Mouse (Mus musculus) hindbrain, embryonic 16.5 days (tissue): ENCODE results near the gene Cux2. TPM values are rescaled to one million over a fixed set of nuclear protein-coding genes. Genes with fewer than 3 reads are reported as not detected.
A peak's percentile ranks its signal among the peaks of the same experiment; 100 is the strongest.

Experiments used
- ATAC-seq: fragments of 200-750 bp; cut with Nextera tagmentation; 2 replicates; pipeline ENCODE4 v1.8.0; 2017; ENCODE audit warnings: moderate TSS enrichment, moderate library complexity
- H3K27ac ChIP-seq: fragments of 300-500 bp; sonication (generic); 2 replicates; pipeline ENCODE4 v1.5.1; 2014; ENCODE audit warnings: low read depth, mild to moderate bottlenecking, control low read depth, low read length, moderate library complexity
- H3K27me3 ChIP-seq: fragments of 300-500 bp; sonication (generic); replicated peaks from 2 replicates; pipeline ENCODE4 v1.6.1; 2014; ENCODE audit warnings: low read length; ENCODE audit not compliant: control insufficient read depth, insufficient read depth
- H3K36me3 ChIP-seq: fragments of 300-500 bp; sonication (generic); 2 replicates; pipeline ENCODE4 v1.6.1; 2014; ENCODE audit warnings: mild to moderate bottlenecking, low read length, moderate library complexity, mixed read lengths; ENCODE audit not compliant: control insufficient read depth, insufficient read depth
- H3K4me1 ChIP-seq: fragments of 300-500 bp; sonication (generic); 2 replicates; pipeline ENCODE4 v1.6.1; 2014; ENCODE audit warnings: low read depth, low read length; ENCODE audit not compliant: control insufficient read depth, insufficient read depth
- H3K4me2 ChIP-seq: fragments of 300-500 bp; sonication (generic); 2 replicates; pipeline ENCODE4 v1.6.1; 2014; ENCODE audit warnings: mild to moderate bottlenecking, low read length, control low read depth, moderate library complexity
- H3K4me3 ChIP-seq: fragments of 300-500 bp; sonication (generic); 2 replicates; pipeline ENCODE4 v1.5.1; 2014; ENCODE audit warnings: mild to moderate bottlenecking, low read length, control low read depth, moderate library complexity
- H3K9ac ChIP-seq: fragments of 300-500 bp; sonication (generic); 2 replicates; pipeline ENCODE4 v1.6.1; 2014; ENCODE audit warnings: low read depth, mild to moderate bottlenecking, control low read depth, low read length, moderate library complexity
- H3K9me3 ChIP-seq: fragments of 300-500 bp; sonication (generic); 2 replicates; pipeline ENCODE4 v1.6.1; 2014; ENCODE audit warnings: mild to moderate bottlenecking, low read length, moderate library complexity; ENCODE audit not compliant: control insufficient read depth
- WGBS: fragments of 180-500 bp; shearing (Covaris S2); extraction: QIAGEN DNeasy Blood & Tissue Kit; methylation state at CpG from one replicate; pipeline ENCODE4 v1.1.7; 2014; 5-methylcytosine and 5-hydroxymethylcytosine counted together
- polyA plus RNA-seq: library from polyadenylated mRNA; unstranded; fragments of >200 nt; fragmentation: Nextera tagmentation; extraction: Ambion mirVana; gene quantifications from 2 replicates; pipeline ENCODE4 v1.2.1, GENCODE M21; 2015

The Cux2 gene
- polyA plus RNA-seq, 1 experiment from 2014 or later = 16.7 TPM

GRCm38 (mm10) chr5:121919216-121919615 lies 130.7 kb downstream of the Cux2 start:
- 50% methylated on average over 7 of the region's 7 CpGs for WGBS
- H3K9ac ChIP-seq = no peak overlapping the region
- H3K9me3 ChIP-seq = no peaks in the 10 kb centered on the region
- H3K4me2 ChIP-seq = no peak overlapping the region
- H3K4me1 ChIP-seq = no peaks in the 10 kb centered on the region
- H3K4me3 ChIP-seq = no peak overlapping the region
- H3K27me3 ChIP-seq = no peaks in the 10 kb centered on the region
- H3K27ac ChIP-seq = no peak overlapping the region
- H3K36me3 ChIP-seq = no peaks in the 10 kb centered on the region
- ATAC-seq = no peak

- Histone ChIP-seq H3K4me3 (no peak overlapping the region), H3K27ac (no peak overlapping the region), H3K4me2 (no peak overlapping the region), H3K4me1 (peaks cover 4% of the 10 kb centered on the region; the same call in 1 of the 2 replicates), H3K9me3 (no peaks in the 10 kb centered on the region), H3K9ac (no peak overlapping the region), H3K36me3 (no peaks in the 10 kb centered on the region), H3K27me3 (0 out of 2 replicates have a peak, but pooled peaks cover 1% of the 10 kb centered on the region)
- 85% methylated on average over 4 of the region's 4 CpGs for WGBS
- no peak for ATAC-seq
Measured at GRCm38 (mm10) chr5:121916813-121917212, 133.1 kb downstream of the Cux2 start.

- H3K4me1 ChIP-seq = peaks cover 4% of the 10 kb centered on the region; the same call in 1 of the 2 replicates
- WGBS = 29% methylated on average over 23 of the region's 23 CpGs
- H3K9me3 ChIP-seq = no peaks in the 10 kb centered on the region
- H3K27me3 ChIP-seq = 0 out of 2 replicates have a peak, but pooled peaks cover 2% of the 10 kb centered on the region
- no peak overlapping the region for H3K4me3 ChIP-seq
- H3K9ac ChIP-seq = no peak overlapping the region; the same call in 1 of the 2 replicates
- peak; percentile 36; the same call in 1 of the 2 replicates for ATAC-seq
- H3K36me3 ChIP-seq = no peaks in the 10 kb centered on the region
- H3K4me2 ChIP-seq = no peak overlapping the region
- H3K27ac ChIP-seq = no peak overlapping the region
Measured at GRCm38 (mm10) chr5:121913999-121914398, 135.9 kb downstream of the Cux2 start.

- ATAC-seq = peak; percentile 28; the same call in 1 of the 2 replicates
- Histone ChIP-seq H3K4me3 (no peak overlapping the region), H3K9me3 (no peaks in the 10 kb centered on the region), H3K27ac (peak overlapping the region; percentile 34; the same call in 1 of the 2 replicates), H3K9ac (no peak overlapping the region), H3K4me1 (peaks cover 4% of the 10 kb centered on the region; the same call in 1 of the 2 replicates), H3K27me3 (0 out of 2 replicates have a peak, but pooled peaks cover 2% of the 10 kb centered on the region), H3K36me3 (no peaks in the 10 kb centered on the region), H3K4me2 (no peak overlapping the region)
- 54% methylated on average over 21 of the region's 21 CpGs for WGBS
Measured at GRCm38 (mm10) chr5:121909226-121909985, 140.5 kb downstream of the Cux2 start.

GRCm38 (mm10) chr5:121905671-121906070 lies 144.2 kb downstream of the Cux2 start:
- Histone ChIP-seq H3K9me3 (no peaks in the 10 kb centered on the region), H3K4me3 (no peak overlapping the region), H3K27me3 (no peaks in the 10 kb centered on the region), H3K4me2 (no peak overlapping the region), H3K4me1 (peaks cover 5% of the 10 kb centered on the region; the same call in 1 of the 2 replicates), H3K36me3 (no peaks in the 10 kb centered on the region), H3K9ac (no peak overlapping the region), H3K27ac (no peak overlapping the region)
- no peak for ATAC-seq
- WGBS = 83% methylated on average over 17 of the region's 17 CpGs

GRCm38 (mm10) chr5:121904799-121905198 lies 145.1 kb downstream of the Cux2 start:
- H3K27ac ChIP-seq = no peak overlapping the region
- no peaks in the 10 kb centered on the region for H3K36me3 ChIP-seq
- no peaks in the 10 kb centered on the region for H3K27me3 ChIP-seq
- H3K9ac ChIP-seq = no peak overlapping the region
- no peaks in the 10 kb centered on the region for H3K9me3 ChIP-seq
- no peak overlapping the region for H3K4me3 ChIP-seq
- WGBS = 75% methylated on average over 14 of the region's 14 CpGs
- ATAC-seq = no peak
- H3K4me1 ChIP-seq = peaks cover 5% of the 10 kb centered on the region; the same call in 1 of the 2 replicates
- no peak overlapping the region for H3K4me2 ChIP-seq

GRCm38 (mm10) chr5:121902809-121903745 lies 146.8 kb downstream of the Cux2 start:
- WGBS = 25% methylated on average over 23 of the region's 23 CpGs
- Histone ChIP-seq H3K9ac (no peak overlapping the region), H3K27ac (peak overlapping the region; percentile 46; the same call in 1 of the 2 replicates), H3K36me3 (no peaks in the 10 kb centered on the region), H3K4me2 (no peak overlapping the region), H3K9me3 (no peaks in the 10 kb centered on the region), H3K4me3 (no peak overlapping the region), H3K27me3 (no peaks in the 10 kb centered on the region), H3K4me1 (peaks cover 5% of the 10 kb centered on the region; the same call in 1 of the 2 replicates)
- ATAC-seq = no peak

- no peak overlapping the region for H3K27ac ChIP-seq
- H3K9ac ChIP-seq = peak overlapping the region; percentile 22; the same call in 1 of the 2 replicates
- 27% methylated on average over 24 of the region's 24 CpGs for WGBS
- no peaks in the 10 kb centered on the region for H3K9me3 ChIP-seq
- peaks cover 14% of the 10 kb centered on the region for H3K4me1 ChIP-seq
- ATAC-seq = no peak
- H3K36me3 ChIP-seq = no peaks in the 10 kb centered on the region
- H3K27me3 ChIP-seq = 0 out of 2 replicates have a peak, but pooled peaks cover 2% of the 10 kb centered on the region
- peak overlapping the region; percentile 25 for H3K4me2 ChIP-seq
- H3K4me3 ChIP-seq = no peak overlapping the region
Measured at GRCm38 (mm10) chr5:121895117-121895756, 154.7 kb downstream of the Cux2 start.
